Mouse (Mus musculus) kidney, postnatal 25 days (tissue): Measurements from ENCODE around the gene Rassf4.

Source experiments
- DNase-seq, 2 experiments: peaks; one replicate each; pipeline ENCODE4 v3.0.0; 2021; ENCODE audit warnings: mixed read lengths in 2 of 2

Rassf4 gene

DNA sequence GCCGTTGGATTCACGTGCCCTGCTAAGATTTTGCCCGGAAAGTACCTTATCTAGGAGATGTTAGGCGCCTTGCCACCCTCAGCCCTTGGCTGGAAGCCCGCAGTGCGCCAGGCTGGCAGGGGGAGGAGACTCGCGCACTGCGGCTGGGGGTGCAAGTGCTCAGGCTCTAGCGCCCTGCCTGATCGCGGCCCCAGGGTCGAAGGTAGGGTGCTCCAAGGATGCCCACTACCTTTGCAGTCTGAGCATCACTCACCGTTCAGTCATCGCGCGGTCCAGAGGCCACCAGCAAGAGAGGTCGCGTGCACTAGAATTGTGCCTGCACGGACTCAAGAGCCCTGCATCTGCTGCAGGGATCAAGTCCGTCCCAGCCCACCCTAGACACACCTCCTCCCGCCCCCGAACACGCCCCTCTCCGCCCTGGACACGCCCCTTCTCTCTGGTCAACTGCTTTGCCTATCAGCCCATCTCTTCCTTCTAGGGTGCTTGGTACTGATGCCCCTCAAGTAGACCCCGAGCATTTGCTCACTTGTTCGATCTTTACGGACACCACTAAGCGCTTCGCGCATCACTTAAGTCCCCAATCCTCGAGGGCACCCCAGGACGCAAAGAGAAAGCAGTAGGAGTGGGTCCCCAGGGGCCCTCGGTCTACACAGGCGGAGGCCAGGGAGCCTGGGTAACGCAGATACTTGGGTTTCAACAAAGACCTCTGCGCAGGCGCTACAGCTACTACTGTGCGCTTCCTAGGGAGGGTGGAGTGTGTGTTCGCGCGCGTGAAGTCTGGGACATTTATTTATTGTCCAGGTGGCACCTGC is at the start of gene Rassf4:
Gene Rassf4, minus strand, starts transcription at position 482 of the 812 bp plus-strand sequence.
- DNase-seq = peak; percentile 78 to 82

DNA sequence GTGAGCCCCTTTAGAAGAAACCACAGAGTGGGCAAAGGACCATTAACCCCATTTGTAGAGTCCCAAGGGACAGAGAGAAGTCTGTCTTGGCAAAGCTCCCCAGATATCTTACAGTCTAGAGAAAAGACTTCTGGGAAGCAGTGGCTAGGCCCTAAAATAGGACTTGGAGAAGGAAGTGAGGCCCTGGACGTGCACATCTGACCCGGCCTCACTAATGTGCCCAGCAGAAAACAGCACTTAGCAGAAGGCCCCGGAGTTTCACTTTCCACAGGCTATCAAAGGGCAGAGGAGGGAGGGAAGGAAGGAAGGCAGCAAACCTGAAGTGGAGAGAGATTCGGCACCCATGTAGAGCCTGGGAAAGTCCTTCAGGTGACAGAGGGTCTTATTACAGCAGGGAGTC is 45.2 kb upstream of the Rassf4 start:
- DNase-seq = no peak

DNA sequence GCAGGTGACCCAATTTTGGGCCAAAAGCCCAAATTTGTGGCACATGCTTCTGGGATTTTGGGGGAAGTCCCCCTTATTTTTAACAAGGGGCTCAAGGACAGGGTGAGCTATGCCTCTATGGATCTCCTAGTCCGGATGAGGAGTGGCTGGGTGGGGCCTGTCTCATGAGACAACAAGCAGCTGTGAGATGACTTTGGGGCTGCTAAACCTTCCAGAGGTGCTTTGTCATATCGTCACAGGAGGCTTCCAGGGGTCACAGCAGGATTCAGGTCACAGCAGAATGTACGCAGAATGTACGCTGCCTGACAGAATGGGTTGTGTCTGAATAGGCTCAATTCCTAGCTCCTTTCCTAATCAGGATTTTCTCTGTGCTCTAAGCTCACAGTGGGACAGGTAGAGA is 44.6 kb upstream of the Rassf4 start:
- no peak for DNase-seq

DNA sequence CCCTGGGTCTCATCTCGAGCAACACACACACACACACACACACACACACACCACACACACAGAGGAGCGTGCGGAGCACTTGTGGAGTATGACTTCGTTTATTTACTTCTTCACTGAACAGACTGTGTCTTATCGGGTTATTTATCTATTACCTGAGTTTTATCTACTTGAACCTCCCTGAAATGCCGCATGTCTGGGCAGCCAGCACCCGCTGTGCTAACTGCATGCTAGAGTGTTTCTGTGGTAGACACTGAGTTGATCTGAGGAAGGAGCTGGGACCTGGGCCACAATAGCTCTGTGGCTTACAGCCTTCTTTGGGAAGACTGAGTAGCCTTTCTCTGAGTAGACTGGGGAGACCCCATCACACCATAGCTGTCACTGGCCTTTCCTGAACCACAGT is 44.1 kb upstream of the Rassf4 start:
- DNase-seq = no peak

DNA sequence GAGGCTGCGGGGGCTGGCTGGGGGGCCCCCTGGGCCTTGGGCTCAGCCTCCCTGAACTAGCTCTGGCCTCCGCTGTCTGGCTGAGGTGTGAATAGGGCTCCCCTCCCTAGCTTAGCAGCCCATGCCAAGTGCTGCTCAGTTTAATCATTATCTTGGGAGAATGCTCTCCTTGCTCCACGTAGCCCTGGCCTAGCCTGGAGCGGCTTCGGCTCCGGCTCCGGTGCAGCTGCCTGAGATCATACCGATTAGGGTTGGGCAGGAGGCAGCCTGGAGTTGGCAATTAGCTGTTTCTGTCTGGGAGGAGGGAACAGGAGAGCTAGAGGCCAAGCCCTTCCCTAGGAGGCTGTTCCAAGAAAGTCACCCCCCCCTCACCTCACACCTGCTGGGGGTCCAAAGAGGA is 42.9 kb upstream of the Rassf4 start, which contains the start of gene Tmem72:
Gene Tmem72, minus strand, starts transcription at position 248 of the 400 bp plus-strand sequence.
- DNase-seq = peak; percentile 76 to 92

DNA sequence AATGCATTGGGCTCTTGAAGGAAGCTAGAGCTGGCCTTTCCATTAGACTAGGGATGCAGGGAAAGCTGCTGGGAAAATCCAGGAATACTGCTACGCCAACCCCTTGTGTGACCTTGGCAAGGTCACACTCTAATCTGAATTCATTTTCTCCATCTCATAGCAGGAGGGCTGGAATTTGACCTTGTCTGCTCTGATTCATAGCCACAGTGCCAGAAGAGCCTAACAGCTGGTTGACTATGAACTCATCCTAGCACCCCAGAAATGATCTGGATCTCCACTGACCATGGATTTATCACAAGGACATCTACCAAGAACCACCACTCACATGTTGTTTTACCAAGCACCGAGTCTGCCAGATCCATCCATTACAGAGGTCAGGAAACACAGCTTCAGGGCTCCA is 41.4 kb upstream of the Rassf4 start:
- peak in 1 of 2 experiments; percentile 9 for DNase-seq

DNA sequence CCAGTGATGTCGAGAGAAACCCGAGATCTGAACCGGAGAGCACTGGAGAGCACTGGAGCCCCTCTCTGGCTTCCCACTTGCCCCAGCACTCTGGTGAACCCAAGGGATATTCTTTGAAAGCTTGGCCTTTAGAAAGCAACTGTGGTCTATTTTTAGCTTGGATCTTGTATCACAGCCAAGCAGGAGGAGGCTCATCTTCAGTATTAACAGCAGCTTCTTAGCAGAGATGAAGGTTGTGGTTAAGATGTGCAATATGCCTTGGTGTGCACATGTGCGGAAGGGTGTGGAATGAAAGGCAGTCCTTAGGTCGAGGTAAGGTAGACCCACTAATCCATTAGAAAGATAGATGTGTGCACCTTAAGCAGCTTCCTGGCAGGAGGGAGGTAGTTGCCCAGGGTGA is 40.8 kb upstream of the Rassf4 start:
- DNase-seq = no peak

DNA sequence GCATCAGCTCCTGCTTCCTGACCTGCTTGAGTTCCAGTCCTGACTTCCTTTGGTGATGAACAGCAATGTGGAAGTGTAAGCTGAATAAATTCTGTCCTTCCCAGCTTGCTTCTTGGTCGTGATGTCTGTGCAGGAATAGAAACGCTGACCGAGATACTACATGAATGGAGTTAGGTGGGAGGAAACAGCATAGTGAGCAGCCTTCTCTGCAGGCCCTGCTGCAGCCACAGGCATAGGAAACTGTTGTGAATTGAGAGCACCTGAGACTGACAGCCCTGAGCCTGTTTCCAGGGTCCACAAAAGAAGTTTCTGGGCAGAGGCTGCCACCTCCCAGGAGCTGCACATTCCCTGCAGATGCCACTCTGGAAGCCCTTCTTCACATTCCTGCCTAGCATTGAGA is 40.2 kb upstream of the Rassf4 start:
- DNase-seq = no peak

DNA sequence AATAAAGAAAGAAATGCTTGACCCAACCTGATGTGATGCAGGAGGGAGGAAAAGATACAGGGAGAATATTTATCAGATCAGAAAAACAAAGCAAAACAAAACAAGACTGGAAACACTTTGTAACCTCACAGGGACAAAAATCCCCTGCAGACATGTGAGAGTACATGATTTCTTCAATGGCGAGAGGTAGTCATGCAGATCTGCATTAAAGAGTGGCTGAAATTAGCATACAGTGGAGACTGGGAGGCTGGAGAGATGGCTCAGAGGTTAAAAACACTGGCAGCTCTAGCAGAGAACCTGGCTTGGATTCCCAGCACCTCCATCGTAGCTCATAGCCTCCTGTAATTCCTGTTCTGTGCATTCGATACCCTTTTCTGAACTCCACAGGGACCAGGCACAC is 38.8 kb upstream of the Rassf4 start:
- DNase-seq = no peak

DNA sequence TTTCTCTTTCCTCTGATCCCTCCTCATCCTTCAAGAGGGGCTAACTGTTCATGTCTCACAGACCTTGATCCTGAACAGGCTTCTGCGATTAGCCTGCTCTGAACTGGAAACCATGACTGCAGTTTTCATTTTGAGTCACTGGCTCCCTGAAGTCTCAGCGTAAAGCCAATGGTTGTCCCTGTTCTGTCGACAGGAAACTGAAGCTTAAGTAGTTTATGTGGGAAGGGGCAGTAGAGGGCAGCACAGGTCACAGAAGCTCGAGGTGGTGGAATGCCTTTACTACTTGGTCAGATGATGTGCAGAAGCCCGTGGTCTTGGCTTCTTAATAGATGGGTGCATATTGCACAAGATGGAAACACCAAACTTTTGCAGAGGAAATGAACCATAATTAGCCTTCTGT is 38.3 kb upstream of the Rassf4 start:
- DNase-seq = peak in 1 of 2 experiments; percentile 22

DNA sequence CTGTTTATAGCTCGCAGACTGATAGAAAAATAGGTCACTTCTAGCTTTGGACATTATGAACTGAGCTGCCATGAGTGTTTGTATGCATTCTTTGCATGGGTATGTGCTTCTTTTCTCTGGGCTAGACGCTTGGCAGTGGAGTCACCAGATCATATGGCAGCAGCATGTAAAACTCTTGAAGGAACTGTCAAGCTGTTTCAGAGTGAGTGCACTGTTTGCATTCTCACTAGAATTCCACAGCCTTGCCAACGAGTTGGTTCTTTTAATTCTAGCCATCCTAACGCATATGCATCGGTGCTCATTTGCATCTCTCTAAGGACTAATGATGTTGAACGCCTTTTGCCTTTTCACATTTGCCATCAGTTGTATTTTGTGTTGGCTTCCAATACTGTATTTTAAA is 30.6 kb upstream of the Rassf4 start:
- DNase-seq = no peak

DNA sequence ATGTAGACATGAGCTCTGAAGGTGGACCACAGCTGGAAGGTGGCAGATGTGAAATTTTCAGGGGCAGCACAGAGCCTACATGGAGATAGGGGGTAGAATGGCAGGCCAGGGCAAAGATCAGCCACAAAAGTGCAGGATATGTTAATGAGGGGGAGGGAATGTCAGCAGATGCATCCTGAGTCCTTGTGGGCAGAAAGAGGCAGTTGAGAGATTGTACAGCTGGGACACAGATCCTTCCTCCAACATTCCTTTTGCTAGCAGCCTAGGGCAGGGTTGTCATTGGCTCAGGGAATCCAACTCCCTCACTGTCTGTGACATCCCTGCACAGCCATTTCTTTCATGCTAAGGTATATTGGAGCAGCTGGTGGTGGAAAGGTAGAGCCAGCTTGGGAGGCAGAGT is 27.1 kb upstream of the Rassf4 start:
- no peak for DNase-seq

DNA sequence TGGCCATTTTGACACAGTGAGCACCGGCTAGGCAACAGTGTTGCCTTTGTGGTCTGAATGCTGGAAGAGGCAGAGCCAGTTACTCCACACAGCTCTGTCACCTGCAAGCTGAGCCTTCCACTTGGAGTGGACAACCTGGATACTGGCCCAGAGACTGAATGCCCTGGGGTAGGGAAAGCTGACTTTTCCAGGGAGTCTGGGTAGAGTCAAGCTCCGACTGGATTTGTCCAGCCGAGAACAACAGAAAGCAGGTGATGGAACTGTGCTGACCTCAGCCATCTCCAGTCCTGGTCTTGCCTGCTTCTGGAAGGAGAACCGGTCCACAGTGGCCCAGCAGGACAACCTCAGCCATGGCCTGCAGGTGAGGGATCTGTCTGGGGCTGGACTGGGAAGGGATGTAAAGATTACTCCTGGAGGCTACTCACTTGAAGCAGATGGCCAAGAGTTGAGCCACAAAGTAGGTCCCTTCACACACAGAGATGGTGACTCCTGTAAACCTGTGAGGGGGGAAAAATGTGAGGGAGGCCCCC is 24.2 kb upstream of the Rassf4 start:
- peak; percentile 68 to 76 for DNase-seq

DNA sequence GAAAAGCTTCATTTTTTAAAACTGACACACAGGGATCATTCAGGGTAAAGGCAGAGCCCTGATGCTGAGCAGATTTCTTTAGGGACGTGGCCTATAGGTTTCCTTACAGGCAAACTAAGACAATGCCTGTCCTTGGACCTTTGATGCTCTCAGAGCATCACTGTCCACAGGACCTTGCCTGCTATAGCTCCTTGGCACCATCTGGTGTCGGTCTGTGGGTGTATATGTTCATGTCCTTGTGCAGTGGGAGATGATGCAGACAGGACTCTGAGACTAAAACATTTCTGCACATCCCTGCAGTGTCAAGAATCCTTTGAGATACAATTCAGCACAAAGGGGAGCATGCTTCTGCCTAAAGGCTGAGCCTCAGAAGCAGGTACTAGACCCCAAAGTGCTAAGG is 23.7 kb upstream of the Rassf4 start:
- no peak for DNase-seq

DNA sequence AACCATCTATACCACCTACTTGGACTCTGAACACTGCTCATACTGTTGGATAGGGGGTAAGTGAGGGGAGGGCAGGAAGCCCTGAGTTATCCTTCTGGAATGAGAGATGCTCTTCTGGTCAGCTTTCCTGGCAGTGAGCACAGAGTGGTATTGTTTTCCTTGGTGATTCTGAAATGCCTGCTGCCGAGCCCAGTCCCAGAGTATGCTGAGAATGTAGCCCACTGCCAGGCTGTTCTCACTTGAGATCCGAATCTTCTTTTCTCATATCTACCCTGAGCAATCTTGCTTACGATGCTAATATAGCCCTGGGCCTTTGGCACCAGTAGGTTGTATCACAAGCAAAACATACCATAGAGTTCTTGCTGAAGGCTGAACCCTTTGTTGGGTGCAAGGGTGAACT is 20.6 kb upstream of the Rassf4 start:
- DNase-seq = no peak

DNA sequence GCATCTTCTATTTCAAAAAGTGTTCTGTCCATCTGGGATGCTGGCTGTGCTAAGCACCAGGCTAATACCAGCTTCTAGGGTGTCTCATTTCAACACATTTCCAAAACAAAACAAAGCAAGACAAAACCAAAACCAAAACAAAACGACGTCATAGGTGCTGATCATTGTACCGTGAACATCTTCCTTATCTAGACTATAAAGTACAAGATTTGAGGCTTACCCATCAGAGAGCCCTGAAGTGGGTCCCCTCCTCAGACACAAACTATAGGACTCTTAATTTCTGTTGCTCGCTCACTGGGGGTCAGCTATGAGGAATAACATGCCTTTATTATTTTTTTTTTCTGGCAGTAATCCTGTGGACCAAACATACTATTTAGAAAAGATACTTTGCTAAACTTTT is 19.9 kb upstream of the Rassf4 start:
- DNase-seq = no peak

DNA sequence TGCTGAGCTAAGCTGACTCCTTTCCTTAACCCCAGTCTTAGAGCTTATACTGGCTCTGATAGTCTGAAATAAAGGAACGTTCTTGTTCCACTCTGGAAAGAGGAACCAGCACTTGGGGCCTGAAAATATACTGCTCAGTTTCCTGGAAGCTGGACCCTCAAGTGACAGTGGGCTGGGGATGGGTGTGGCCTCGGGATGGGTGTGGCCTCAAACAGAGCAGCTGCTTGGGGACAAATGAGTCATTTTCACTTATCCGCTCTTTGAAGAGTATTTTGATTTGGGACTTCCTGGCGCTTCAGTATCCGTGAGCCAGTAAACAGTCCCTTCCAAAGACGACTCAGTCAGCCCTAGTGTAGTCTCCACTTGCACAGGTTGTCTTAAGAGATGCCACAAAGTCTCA is 8.6 kb upstream of the Rassf4 start:
- peak in 1 of 2 experiments; percentile 52 for DNase-seq

DNA sequence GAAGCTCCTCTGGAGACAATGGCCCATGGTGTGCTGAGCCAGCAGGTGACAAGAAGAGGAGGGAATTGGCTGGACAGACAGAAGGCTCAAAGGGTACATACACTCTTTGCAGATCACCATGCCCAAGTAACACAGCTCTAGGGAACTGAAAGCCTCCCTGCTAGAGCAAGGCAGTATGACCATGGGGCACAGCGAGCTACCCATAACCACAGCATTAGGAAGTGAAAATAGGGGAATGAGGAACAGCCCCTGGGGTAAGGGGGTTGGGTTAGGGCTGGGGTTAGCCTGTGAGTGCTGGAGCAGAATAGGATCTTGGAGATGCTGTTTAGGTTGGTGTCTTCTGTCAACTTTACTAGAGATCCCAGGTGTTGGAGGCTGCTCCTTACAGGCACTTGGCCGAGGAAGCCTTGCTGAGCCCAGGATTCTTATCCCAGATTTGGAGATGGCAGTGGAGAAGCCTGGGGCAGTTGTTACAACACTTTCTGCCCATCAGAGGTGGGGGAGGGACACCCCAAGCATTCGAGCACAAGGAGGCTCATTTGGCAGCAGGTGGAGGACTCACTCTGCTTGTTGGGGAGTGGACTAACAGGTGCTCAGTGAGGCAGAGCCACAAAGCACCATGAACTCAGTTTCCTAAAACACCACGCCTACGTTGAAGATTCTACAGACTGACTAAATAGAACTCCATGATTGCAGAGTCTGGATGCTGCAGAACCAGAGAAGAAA is 6.0 kb upstream of the Rassf4 start:
- DNase-seq = no peak

DNA sequence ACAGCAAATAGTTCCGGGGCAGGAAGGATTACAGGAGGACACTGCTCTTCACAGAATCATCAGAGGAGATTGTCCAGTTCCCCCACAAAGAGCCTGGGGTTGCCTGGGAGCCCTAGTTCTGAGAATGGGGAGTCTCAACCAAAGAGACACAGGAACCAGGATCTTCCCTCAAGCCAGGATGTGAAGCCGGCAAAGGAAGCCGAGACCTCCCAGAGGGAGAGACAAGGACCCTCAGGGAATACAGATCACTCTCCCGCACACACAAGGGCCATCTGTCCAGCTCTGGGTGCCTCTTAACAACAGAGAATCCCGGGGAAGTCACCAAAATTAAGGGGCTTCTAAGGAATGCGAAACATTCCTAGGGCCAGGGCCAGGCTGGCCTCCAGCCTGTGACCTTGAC is 3.6 kb upstream of the Rassf4 start:
- DNase-seq = peak in 1 of 2 experiments; percentile 20

DNA sequence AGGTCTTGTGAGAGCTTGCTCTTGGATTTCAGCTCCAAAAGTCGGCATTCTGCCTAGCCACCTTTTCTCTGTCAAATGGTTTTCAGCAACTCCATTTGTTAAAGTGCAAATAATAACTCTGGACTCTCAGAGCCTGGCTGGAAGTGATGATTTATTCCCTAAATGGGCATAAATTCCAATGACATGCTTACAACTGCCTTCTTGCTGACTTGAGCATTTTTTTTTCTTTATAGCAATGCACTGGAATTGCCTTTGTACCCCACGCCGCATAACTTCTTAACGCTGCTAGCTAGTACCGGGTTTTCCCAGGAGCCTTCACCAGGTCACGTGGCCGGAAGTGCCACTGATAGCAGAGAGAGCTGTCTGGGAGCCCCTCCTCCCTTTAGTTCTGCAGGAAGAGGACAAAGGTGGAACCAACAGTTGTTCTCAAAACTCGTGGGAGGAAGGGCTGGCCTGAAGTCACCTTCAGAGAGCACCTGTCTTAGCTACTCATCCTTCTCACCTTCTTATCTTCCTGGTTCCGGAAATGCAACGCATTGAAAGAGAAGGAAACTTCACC is 2.7 kb upstream of the Rassf4 start:
- peak; percentile 28 to 60 for DNase-seq

DNA sequence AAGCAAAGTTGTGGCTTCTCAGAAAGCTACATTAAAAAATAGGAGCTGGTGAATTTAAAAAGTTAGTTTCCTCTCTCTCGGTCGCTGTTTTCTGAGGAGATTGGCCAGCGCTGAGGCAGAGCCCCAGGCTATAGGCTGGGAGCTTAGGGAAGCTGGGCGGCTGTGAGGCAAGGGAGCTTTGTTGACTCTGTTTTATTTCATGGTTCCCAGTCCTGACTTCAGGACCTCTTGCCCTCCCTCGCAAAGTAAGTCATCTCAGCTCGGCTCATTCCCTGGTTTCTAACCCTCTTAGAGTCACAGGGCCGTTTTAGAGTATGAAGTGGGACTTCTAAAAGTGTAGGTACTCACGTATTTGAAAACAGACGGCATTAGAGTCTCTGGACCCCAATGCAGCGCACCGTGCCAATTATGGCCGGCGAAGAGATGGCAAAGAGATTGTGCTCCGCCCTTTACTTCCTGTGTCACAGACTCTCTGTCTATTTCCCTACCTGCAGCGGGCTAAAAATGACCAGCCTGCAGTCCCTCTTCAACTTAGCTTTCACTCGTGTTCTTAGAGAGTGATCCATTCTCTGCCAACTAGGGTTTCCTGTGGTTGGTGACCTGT is 633 bp upstream of the Rassf4 start:
- peak in 1 of 2 experiments; percentile 40 for DNase-seq

DNA sequence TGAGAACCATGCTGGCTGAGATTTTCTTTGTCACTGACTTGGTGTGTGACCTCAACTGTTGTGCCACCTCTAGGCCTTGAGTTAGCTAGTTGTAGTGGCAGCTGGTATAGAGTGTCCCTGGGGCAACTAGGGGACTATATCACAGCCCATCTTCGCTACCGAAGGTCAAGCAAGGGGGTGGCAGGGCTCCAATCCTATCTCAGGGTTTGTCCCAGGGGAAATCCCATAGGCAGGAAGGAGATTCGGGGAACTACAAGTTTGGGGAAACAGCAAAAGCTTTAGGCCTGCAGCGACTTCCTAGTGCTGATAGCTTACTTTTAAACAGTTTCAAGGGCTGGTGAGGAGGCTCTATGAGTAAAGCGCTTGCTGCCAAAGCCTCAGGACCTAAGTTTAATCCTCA is 1.4 kb downstream of the Rassf4 start:
- DNase-seq = peak in 1 of 2 experiments; percentile 23

DNA sequence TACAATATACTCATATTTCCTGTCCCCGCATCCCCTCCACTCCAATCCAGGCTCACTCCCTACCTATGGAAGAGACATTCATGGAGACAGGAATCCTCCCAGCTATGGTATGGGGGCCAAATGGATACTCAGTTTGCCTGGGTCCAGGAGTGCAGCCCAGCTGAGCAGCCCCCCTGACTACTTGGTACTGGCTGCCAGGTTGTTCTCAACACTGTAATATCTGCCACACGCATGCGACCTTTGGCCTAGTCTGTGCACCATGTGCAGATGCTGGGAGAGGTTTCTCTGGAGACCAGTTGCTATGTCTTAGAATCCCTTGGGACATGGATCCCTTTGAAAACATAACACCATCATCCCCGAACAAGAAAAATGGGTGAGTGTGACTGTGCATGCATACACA is 2.0 kb downstream of the Rassf4 start:
- peak in 1 of 2 experiments; percentile 20 for DNase-seq
